8 mouse cellular contexts compared by ENCODE assay signal in the genomic region with DNA sequence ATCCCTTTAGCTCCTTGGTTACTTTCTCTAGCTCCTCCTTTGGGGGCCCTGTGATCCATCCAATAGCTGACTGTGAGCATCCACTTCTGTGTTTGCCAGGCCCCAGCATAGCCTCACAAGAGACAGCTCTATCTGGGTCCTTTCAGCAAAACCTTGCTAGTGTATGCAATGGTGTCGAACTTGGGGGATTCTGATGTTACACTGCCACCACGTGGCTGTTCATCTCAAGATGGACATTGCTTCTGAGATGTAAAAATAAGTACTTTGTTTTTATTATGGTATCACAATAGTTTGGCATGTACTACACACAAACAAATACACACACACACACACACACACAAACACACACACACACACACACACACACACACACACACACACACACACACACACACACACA.
DNase-seq lines count a peak whose midpoint lies in the region; ATAC-seq and TF ChIP-seq lines count a peak whose summit lies in the region.
"Not testable (repeated sequence)": the region's sequence is repeated elsewhere in the genome, so short reads cannot be mapped to it uniquely, and the experiment has no call there.

No protein-coding gene starts in this region.

- not testable (repeated sequence) for H3K9me3 ChIP-seq in kidney, postnatal 0 days (replicated peaks; ENCODE audit: low read length); midbrain, embryonic 14.5 days (ENCODE audit: control insufficient read depth, low read length)

- WGBS in heart, adult 2 months, result 2% methylated on average over 2 of the region's 2 CpGs
- WGBS in kidney, postnatal 0 days, result 4% methylated on average over 2 of the region's 2 CpGs
- 0% methylated on average over 2 of the region's 2 CpGs for WGBS in midbrain, embryonic 14.5 days

- not testable (repeated sequence) for H3K79me2 ChIP-seq in heart, adult 2 months (replicated peaks; ENCODE audit: control insufficient read depth, insufficient read depth, low read length)

- H3K4me2 ChIP-seq in kidney, postnatal 0 days (ENCODE audit: low read length); midbrain, embryonic 14.5 days (ENCODE audit: low read length): not testable (repeated sequence)

- not testable (repeated sequence) for TF ChIP-seq EP300 in heart, adult 2 months (IDR thresholded peaks at IDR 0.05; ENCODE audit: insufficient read depth, low read depth, low read length)

- ATAC-seq in kidney, postnatal 0 days (replicated peaks; ENCODE audit: low FRiP score, low read depth); midbrain, embryonic 14.5 days (ENCODE audit: low FRiP score, low TSS enrichment): not testable (repeated sequence)

- not testable (repeated sequence) for H3K27me3 ChIP-seq in heart, adult 2 months (ENCODE audit: control insufficient read depth, insufficient read depth, low read length); kidney, postnatal 0 days (ENCODE audit: insufficient read depth, low read length); midbrain, embryonic 14.5 days (ENCODE audit: control insufficient read depth, insufficient read depth, low read length); splenic B cell, adult 2 months (ENCODE audit: control insufficient read depth, insufficient read depth, low read length, poor library complexity, severe bottlenecking)

- TF ChIP-seq POLR2A in heart, adult 2 months (IDR thresholded peaks at IDR 0.05; ENCODE audit: insufficient read depth, low read depth, low read length), result not testable (repeated sequence)

- TF ChIP-seq CTCF in heart, adult 2 months (IDR thresholded peaks at IDR 0.05), result peak; percentile 64
- TF ChIP-seq CTCF in kidney, postnatal 0 days (IDR thresholded peaks at IDR 0.05; ENCODE audit: low read depth), result peak; percentile 75

- intact Hi-C loops in heart, adult 2 months (cut with DNase I), result loop anchor here (1.0 to 5.0 kb wide), 3 partner anchors 101 to 406 kb away; no protein-coding TSS in a partner anchor
- intact Hi-C loops in left cerebral cortex, postnatal 4 days (cut with DNase I), result loop anchor here (2.0 kb wide), 1 partner anchor 362 kb away; no protein-coding TSS in a partner anchor

- not testable (repeated sequence) for H3K36me3 ChIP-seq in heart, adult 2 months (ENCODE audit: control insufficient read depth, insufficient read depth, low read length); kidney, postnatal 0 days (ENCODE audit: insufficient read depth, low read length); midbrain, embryonic 14.5 days (ENCODE audit: control insufficient read depth, insufficient read depth, low read length); splenic B cell, adult 2 months (ENCODE audit: control insufficient read depth, insufficient read depth, low read length, poor library complexity, severe bottlenecking)

- H3K27ac ChIP-seq in heart, adult 2 months; kidney, postnatal 0 days; midbrain, embryonic 14.5 days (replicated peaks; ENCODE audit: low read depth, low read length): not testable (repeated sequence)

- H3K4me1 ChIP-seq in heart, adult 2 months (ENCODE audit: control insufficient read depth, insufficient read depth, low read length); kidney, postnatal 0 days (replicated peaks; ENCODE audit: insufficient read depth, low read length); midbrain, embryonic 14.5 days (ENCODE audit: control insufficient read depth, insufficient read depth, low read length): not testable (repeated sequence)

- peak; percentile 45 for DNase-seq in ES-CJ7 (ENCODE audit: low read depth, low spot score)
- peak; percentile 28 for DNase-seq in c-Kit-positive CD71-negative TER-119-negative erythroid progenitor cells, embryonic 14.5 days (ENCODE audit: low read depth)
- DNase-seq in fibroblast of lung, adult 2 months (ENCODE audit: low read depth), result peak; percentile 52
- DNase-seq in heart, adult 2 months, result peak; percentile 35 to 66
- DNase-seq in kidney, postnatal 0 days (ENCODE audit: low spot score), result peak; percentile 80
- peak; percentile 66 for DNase-seq in left cerebral cortex, postnatal 4 days
- DNase-seq in midbrain, embryonic 14.5 days, result peak; percentile 88
- peak; percentile 69 for DNase-seq in splenic B cell, adult 2 months (ENCODE audit: low read depth, low spot score)

- H3K4me3 ChIP-seq in heart, adult 2 months; kidney, postnatal 0 days (replicated peaks; ENCODE audit: low read depth, low read length); midbrain, embryonic 14.5 days (replicated peaks; ENCODE audit: low read depth, low read length): not testable (repeated sequence)

- H3K9ac ChIP-seq in heart, adult 2 months (ENCODE audit: low read depth, low read length); kidney, postnatal 0 days (ENCODE audit: low read depth, low read length); midbrain, embryonic 14.5 days (replicated peaks; ENCODE audit: low read length): not testable (repeated sequence)

Comparison
In these comparisons a context has a peak if more than half of its experiments do, and no peak if none do; other contexts are left out.
1. DNase-seq: peak in every context shown above with its lines; median percentile 88 in midbrain, embryonic 14.5 days; 80 in kidney, postnatal 0 days; 69 in splenic B cell, adult 2 months; 66 in left cerebral cortex, postnatal 4 days; 52 in fibroblast of lung, adult 2 months; 50 in heart, adult 2 months; 45 in ES-CJ7; 28 in c-Kit-positive CD71-negative TER-119-negative erythroid progenitor cells, embryonic 14.5 days.